Mouse (Mus musculus) limb, embryonic 13.5 days (tissue): ENCODE data around the gene Pitpna. TPM values are rescaled to one million over a fixed set of nuclear protein-coding genes. Genes with fewer than 3 reads are reported as not detected.

Source experiments
- ATAC-seq: fragments of 200-750 bp; cut with Nextera tagmentation; 2 replicates; pipeline ENCODE4 v1.8.0; 2017; ENCODE audit warnings: low read depth, moderate number of reproducible peaks, moderate TSS enrichment; ENCODE audit not compliant: low FRiP score
- H3K27ac ChIP-seq: fragments of 300-500 bp; sonication (generic); 2 replicates; pipeline ENCODE4 v1.5.1; 2015; ENCODE audit warnings: inconsistent platforms, mild to moderate bottlenecking, moderate library complexity
- H3K27me3 ChIP-seq: fragments of 300-500 bp; sonication (generic); 2 replicates; pipeline ENCODE4 v1.6.1; 2015; ENCODE audit warnings: mild to moderate bottlenecking, inconsistent platforms
- H3K36me3 ChIP-seq: fragments of 300-500 bp; sonication (generic); 2 replicates; pipeline ENCODE4 v1.6.1; 2015; ENCODE audit warnings: inconsistent platforms, mild to moderate bottlenecking, moderate library complexity
- H3K4me1 ChIP-seq: fragments of 300-500 bp; sonication (generic); 2 replicates; pipeline ENCODE4 v1.6.1; 2015; ENCODE audit warnings: inconsistent platforms
- H3K4me2 ChIP-seq: fragments of 300-500 bp; sonication (generic); replicated peaks from 2 replicates; pipeline ENCODE4 v1.6.1; 2015; ENCODE audit warnings: inconsistent platforms, mild to moderate bottlenecking, moderate library complexity
- H3K4me3 ChIP-seq: fragments of 300-500 bp; sonication (generic); 2 replicates; pipeline ENCODE4 v1.5.1; 2015; ENCODE audit warnings: moderate library complexity, mild to moderate bottlenecking, inconsistent platforms
- H3K9ac ChIP-seq: fragments of 300-500 bp; sonication (generic); 2 replicates; pipeline ENCODE4 v1.6.1; 2015; ENCODE audit warnings: mild to moderate bottlenecking, inconsistent platforms
- H3K9me3 ChIP-seq: fragments of 300-500 bp; sonication (generic); 2 replicates; pipeline ENCODE4 v1.6.1; 2016; ENCODE audit warnings: inconsistent platforms
- WGBS: fragments of 180-500 bp; shearing (Covaris S2); methylation state at CpG from one replicate; pipeline ENCODE4 v1.1.7; 2015; 5-methylcytosine and 5-hydroxymethylcytosine counted together
- microRNA-seq: library from miRNA; unstranded; fragments of <30 nt; microRNA quantifications from one replicate; pipeline ENCODE4, GENCODE M21; 2016
- polyA plus RNA-seq: library from polyadenylated mRNA; unstranded; fragments of >200 nt; fragmentation: Nextera tagmentation; extraction: Ambion mirVana; gene quantifications from 2 replicates; pipeline ENCODE4 v1.2.1, GENCODE M21; 2015

The Pitpna gene
- polyA plus RNA-seq, 1 experiment from 2014 or later: 60.9 TPM

DNA sequence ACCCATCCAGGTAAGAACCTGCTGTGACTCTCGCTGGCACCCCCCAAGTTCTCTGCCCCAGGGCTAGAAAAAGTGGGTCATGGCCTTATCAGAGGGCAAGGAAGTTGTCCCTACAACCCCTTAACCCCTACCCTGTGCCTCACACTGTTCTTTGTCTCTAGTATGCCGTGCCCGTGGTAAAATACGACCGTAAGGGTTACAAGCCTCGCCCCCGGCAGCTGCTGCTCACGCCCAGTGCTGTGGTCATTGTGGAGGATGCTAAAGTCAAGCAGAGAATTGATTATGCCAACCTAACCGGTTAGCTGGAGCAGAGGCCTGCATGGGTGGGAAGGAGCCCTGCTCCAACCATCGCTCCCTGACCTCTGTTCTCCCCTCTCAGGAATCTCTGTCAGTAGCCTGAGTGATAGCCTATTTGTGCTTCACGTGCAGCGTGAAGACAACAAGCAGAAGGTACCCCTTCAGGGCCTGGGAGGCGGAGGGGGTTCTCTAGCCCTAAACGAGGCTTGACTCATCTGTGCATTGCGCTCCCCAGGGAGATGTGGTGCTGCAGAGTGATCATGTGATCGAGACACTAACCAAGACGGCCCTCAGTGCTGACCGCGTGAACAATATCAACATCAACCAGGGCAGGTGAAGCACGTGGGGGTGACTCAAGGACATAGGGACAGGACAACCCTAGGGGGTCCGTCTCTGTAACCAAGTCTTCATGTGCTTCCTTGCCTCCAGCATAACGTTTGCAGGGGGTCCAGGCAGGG lies 83.7 kb downstream of the Pitpna start:
- H3K27me3 ChIP-seq: no peaks in the 10 kb centered on the region
- no peak for ATAC-seq
- H3K4me2 ChIP-seq: no peak overlapping the region
- no peak overlapping the region for H3K27ac ChIP-seq
- H3K4me3 ChIP-seq: no peak overlapping the region
- no peak overlapping the region for H3K9ac ChIP-seq
- WGBS: 82% methylated on average over 22 of the region's 22 CpGs
- peaks cover 71% of the 10 kb centered on the region for H3K36me3 ChIP-seq
- no peaks in the 10 kb centered on the region for H3K9me3 ChIP-seq
- no peaks in the 10 kb centered on the region for H3K4me1 ChIP-seq

DNA sequence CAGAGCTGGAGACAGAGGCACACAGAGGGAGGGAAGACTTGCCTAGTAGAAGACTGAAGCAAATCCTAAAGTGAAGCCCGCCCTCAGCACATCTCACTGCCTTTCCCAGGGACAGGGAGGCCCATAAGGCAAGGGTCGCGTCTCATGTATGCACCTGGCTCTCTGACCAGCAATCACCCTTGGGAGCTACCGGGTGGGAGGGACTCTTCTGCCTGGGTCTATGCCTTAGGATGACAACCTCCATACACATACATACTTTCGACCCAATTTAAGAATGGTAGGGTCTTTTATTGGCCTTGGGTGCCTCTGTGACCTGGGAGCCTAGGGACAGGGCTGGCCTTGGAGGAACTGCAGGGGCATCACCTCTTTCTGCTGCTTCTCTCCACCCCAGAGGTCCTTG lies 85.5 kb downstream of the Pitpna start:
- H3K4me2 ChIP-seq: no peak overlapping the region
- H3K27me3 ChIP-seq: no peaks in the 10 kb centered on the region
- WGBS: 83% methylated on average over 5 of the region's 5 CpGs
- H3K4me1 ChIP-seq: no peaks in the 10 kb centered on the region
- peaks cover 55% of the 10 kb centered on the region for H3K36me3 ChIP-seq
- H3K4me3 ChIP-seq: no peak overlapping the region
- H3K9me3 ChIP-seq: no peaks in the 10 kb centered on the region
- H3K27ac ChIP-seq: no peak overlapping the region
- no peak for ATAC-seq
- H3K9ac ChIP-seq: no peak overlapping the region

DNA sequence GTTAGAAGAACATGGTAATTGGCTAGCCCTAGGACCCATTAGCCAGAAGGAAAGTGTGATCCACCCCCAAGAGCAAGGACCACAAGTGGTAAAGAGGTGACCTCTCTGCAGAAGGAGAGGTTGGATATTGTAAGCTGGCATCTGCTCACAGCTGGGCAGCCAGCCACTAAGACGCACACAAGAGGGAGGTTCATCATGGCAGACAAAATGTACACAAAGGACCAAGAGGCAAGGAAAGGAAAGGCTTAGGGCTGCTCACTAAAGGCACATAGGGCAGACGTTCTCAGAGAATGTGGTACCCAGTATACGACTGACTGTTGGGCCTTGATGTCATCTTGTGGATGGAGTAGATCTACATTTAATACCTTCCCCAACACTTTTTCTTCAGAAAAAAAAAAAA lies 87.0 kb downstream of the Pitpna start:
- Histone ChIP-seq H3K27ac (no peak overlapping the region), H3K9ac (no peak overlapping the region), H3K4me1 (no peaks in the 10 kb centered on the region), H3K4me3 (no peak overlapping the region), H3K27me3 (no peaks in the 10 kb centered on the region), H3K4me2 (no peak overlapping the region), H3K36me3 (peaks cover 40% of the 10 kb centered on the region), H3K9me3 (no peaks in the 10 kb centered on the region)
- WGBS: 78% methylated on average over 3 of the region's 3 CpGs
- no peak for ATAC-seq

DNA sequence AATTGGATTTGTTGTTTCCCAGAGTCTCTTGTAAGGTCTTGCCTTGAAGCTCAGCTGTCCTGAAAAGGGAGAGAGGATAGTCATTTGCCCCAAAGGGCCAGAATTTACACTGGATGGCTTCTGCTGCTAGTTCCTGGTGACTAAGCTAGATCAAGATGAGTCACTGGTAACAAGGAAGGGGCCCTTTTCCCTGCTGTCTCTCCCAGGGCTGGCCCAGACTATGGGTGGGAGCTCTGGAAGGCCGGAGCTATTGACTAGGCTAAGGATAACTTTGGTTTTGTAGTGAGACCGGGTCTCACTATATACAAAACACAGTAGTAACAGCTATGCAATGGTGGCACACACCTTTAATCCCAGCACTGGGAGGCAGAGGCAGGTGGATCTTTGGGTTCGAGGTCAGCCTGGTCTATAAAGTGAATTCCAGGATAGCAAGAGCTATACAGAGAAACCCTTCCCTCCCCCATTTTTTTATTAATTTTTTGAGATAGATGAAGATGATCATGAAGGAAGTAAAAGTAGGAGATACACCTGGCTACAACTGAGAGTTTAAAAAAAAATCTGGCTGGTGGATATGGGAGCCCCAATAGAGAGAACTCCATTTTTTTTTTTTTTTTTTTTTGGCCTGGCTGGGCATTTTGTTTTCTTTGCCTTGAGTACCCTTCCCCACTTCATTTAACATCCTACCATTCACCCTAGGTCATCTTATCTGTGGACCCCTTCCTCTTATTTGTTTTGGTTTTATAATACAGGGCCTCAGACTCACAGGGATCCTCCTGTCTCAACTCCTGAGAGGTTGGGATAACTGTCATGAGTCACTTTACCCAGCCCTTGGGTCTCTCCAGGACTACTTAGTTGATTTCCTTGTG lies 90.2 kb downstream of the Pitpna start:
- H3K4me1 ChIP-seq: peaks cover 15% of the 10 kb centered on the region
- H3K27me3 ChIP-seq: no peaks in the 10 kb centered on the region
- WGBS: 91% methylated on average over 3 of the region's 3 CpGs
- H3K4me3 ChIP-seq: peak overlapping the region; percentile 99
- H3K36me3 ChIP-seq: peaks cover 19% of the 10 kb centered on the region
- H3K27ac ChIP-seq: no peak overlapping the region
- ATAC-seq: no peak
- H3K4me2 ChIP-seq: peak overlapping the region; percentile 86
- no peaks in the 10 kb centered on the region for H3K9me3 ChIP-seq
- no peak overlapping the region for H3K9ac ChIP-seq

Small RNA genes lying within 50 kb of the gene (microRNA-seq; reads per million reads assigned to microRNA genes)
- gene Mir3971: not detected

Other genes starting within 250 kb of the Pitpna start
- 119 and 130 TPM in 2 replicates for gene Rpa1, start 239.8 kb upstream of the Pitpna start, polyA plus RNA-seq
- gene Smyd4, start 239.7 kb upstream of the Pitpna start, polyA plus RNA-seq: 16.9 and 20.1 TPM in 2 replicates
- 227 and 235 TPM in 2 replicates for gene Serpinf1, start 165.4 kb upstream of the Pitpna start, polyA plus RNA-seq
- 0.14 and 1.3 TPM in 2 replicates for gene Serpinf2, start 148.5 kb upstream of the Pitpna start, polyA plus RNA-seq
- gene Wdr81, start 133.4 kb upstream of the Pitpna start, polyA plus RNA-seq: 5.8 and 5.9 TPM in 2 replicates
- gene Tlcd2, start 126.4 kb upstream of the Pitpna start, polyA plus RNA-seq: 26.4 and 26.9 TPM in 2 replicates
- gene Prpf8, start 101.3 kb upstream of the Pitpna start, polyA plus RNA-seq: 60.8 and 63.0 TPM in 2 replicates
- gene Rilp, start 78.0 kb upstream of the Pitpna start, polyA plus RNA-seq: 0.34 and 0.66 TPM in 2 replicates
- 6.0 and 6.6 TPM in 2 replicates for gene Scarf1, start 74.6 kb upstream of the Pitpna start, polyA plus RNA-seq
- gene Slc43a2, start 56.4 kb upstream of the Pitpna start, polyA plus RNA-seq: 4.8 TPM in 2 replicates
- gene Inpp5k, start 42.9 kb downstream of the Pitpna start, polyA plus RNA-seq: 21.1 and 22.0 TPM in 2 replicates
- 34.2 and 38.0 TPM in 2 replicates for gene Myo1c, start 62.4 kb downstream of the Pitpna start, polyA plus RNA-seq
- gene Crk, start 91.2 kb downstream of the Pitpna start, polyA plus RNA-seq: 126 and 128 TPM in 2 replicates
- gene Ywhae, start 144.8 kb downstream of the Pitpna start, polyA plus RNA-seq: 920 and 928 TPM in 2 replicates
- gene Doc2b, start 208.0 kb downstream of the Pitpna start, polyA plus RNA-seq: 1.0 and 1.3 TPM in 2 replicates